Mouse (Mus musculus): Measurements from ENCODE around the gene Tnfsf13b.

The Tnfsf13b gene

GRCm38 (mm10) chr8:10006156-10006985, at the start of gene Tnfsf13b:
Tnfsf13b (plus strand) TSS chr8:10006467.
- in situ Hi-C loops (cut with MboI, MseI): no loop called here

GRCm38 (mm10) chr8:9958338-9958737, 47.9 kb upstream of the Tnfsf13b start:
- in situ Hi-C loops (cut with MboI, MseI): no loop called here

DNA sequence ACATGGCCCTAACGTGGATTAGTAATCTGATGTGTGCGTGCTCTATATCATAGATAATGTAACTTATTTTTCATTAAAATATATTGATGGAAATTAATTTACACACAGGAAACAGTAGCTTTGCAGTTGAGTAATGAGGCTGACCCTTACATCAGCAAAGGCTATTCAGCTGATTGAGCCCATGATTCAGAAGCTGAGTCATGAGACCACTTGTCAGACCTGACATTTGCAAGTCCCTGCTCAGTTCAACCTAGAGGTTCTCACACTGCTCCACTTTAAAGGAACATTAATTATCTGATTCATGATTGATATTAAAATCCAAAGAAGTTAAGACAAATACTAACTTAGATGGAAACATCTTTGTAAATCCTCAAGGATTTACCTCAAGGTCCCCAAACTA, 46.3 kb upstream of the Tnfsf13b start:
- in situ Hi-C loops (cut with MboI, MseI): no loop called here

- in situ Hi-C loops (cut with MboI, MseI): no loop called here
Measured at GRCm38 (mm10) chr8:9971866-9972265, 34.4 kb upstream of the Tnfsf13b start.

- in situ Hi-C loops (cut with MboI, MseI): loop anchor here (25.0 kb wide), 1 partner anchor 1662 kb away; the partner anchor contains the start of gene Ankrd10
Measured at GRCm38 (mm10) chr8:9975276-9975675, 31.0 kb upstream of the Tnfsf13b start.

- in situ Hi-C loops (cut with MboI, MseI): loop anchor here (25.0 kb wide), 1 partner anchor 1661 kb away; the partner anchor contains the start of gene Ankrd10
Measured at GRCm38 (mm10) chr8:9975898-9976611, 30.2 kb upstream of the Tnfsf13b start.

DNA sequence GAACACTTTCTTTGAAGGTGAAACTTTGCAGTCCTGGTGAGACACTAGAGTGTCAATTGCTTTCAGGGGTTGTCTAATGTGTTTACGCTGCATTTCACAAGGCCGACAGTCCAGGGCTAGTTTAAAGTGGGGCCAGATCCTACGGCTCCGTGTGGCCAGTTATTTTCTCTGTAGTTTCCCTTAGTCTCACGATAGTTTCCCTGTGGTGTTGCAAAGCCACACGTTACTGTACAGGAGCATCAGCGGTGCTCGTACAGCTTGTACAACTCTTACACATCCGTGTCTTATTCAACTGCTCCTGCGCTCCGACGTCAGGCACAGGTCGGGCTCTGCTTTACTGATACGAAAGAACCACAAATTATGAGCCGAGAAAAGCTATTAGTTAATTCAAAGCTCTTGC, 29.3 kb upstream of the Tnfsf13b start:
- in situ Hi-C loops (cut with MboI, MseI): loop anchor here (25.0 kb wide), 1 partner anchor 1660 kb away; the partner anchor contains the start of gene Ankrd10

DNA sequence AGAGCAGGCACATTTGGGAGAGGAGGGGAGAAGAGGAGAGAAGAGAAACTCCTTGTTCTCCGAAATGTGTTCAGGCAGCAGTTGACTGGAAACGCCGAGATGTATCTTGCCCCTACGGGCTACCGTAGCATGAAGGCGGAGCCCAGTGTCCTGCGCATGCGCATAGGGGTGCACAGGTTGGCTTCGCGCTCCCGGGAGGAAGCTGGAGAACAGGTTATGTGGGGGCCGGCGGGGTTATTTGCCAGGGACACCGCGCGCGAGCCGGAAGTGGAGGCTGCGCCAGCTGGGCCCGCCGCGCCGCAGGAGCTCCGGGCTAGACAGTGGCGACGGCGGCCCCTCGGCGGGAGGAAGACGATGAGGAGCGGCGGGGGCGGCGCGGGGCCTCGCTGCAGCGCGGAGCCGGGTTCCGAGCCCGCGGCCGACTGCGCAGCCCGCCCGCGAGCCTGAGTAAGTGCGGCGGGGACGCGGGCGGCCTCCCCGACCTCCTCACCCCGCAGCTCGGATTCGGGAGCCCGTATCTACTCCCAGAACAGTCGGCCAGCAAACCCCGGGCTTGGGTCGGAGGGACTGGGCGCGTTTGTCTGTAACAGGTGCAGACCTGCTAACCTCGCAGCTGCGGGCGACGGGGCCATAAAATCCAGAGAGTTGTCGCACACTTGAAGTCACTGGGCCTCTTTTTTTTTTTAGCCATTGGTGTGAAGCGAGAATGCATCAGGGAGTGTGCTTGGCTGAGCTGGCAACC, 28.5 kb upstream of the Tnfsf13b start, which contains the start of the genes Lig4 and Abhd13:
TSS of gene Lig4 (minus strand) at position 114 of the 742 bp plus-strand sequence.
TSS of gene Abhd13 (plus strand) at position 135 of the 742 bp plus-strand sequence.
- in situ Hi-C loops (cut with MboI, MseI): loop anchor here (25.0 kb wide), 1 partner anchor 1660 kb away; the partner anchor contains the start of gene Ankrd10

GRCm38 (mm10) chr8:9978475-9979230, 27.6 kb upstream of the Tnfsf13b start:
- in situ Hi-C loops (cut with MboI, MseI): loop anchor here (25.0 kb wide), 1 partner anchor 1659 kb away; the partner anchor contains the start of gene Ankrd10

- in situ Hi-C loops (cut with MboI, MseI): loop anchor here (25.0 kb wide), 1 partner anchor 1658 kb away; the partner anchor contains the start of gene Ankrd10
Measured at GRCm38 (mm10) chr8:9979746-9980145, 26.5 kb upstream of the Tnfsf13b start.

- in situ Hi-C loops (cut with MboI, MseI): loop anchor here (25.0 kb wide), 1 partner anchor 1657 kb away; the partner anchor contains the start of gene Ankrd10
Measured at GRCm38 (mm10) chr8:9980188-9980587, 26.1 kb upstream of the Tnfsf13b start.

GRCm38 (mm10) chr8:10004115-10004514, 2.2 kb upstream of the Tnfsf13b start:
- in situ Hi-C loops (cut with MboI, MseI): no loop called here

GRCm38 (mm10) chr8:10006986-10007659, 856 bp downstream of the Tnfsf13b start:
- in situ Hi-C loops (cut with MboI, MseI): no loop called here

DNA sequence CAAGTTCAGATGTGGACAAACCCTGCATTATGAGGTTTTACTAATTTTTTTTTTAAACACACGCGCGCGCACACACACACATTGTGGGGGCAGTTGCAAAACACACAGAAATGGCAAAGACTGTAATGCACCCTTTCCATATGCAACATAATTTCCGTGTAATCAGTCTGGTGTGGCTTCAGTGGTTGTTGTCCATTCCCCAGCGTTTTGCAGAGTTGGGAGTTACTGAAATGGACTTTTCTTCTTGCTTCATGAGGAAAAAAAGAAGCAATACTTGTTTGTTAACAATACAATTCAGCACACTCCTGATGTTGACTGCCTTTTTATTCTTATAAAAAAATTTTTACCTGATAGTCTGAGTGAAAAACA, 1.4 kb downstream of the Tnfsf13b start:
- in situ Hi-C loops (cut with MboI, MseI): no loop called here

DNA sequence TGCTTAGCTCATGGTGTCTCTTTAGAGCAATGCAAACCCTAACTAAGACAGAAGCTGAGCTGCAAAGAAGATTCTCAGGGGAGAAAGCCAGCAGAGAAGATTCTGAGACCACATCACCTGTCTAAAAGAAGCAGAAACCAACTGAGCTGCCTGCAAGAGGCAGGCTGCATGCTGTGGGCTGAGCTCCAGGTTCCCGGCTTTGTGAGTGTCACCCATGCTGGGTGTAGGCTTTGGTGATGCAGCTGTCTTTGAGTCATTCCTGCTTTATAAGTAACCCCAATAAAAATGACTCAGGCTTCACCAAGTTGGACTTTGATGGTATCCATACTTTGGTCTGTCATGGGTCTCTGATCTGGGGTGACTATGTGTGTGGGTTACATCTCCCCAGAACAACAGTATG, 10.0 kb downstream of the Tnfsf13b start:
- in situ Hi-C loops (cut with MboI, MseI): no loop called here

DNA sequence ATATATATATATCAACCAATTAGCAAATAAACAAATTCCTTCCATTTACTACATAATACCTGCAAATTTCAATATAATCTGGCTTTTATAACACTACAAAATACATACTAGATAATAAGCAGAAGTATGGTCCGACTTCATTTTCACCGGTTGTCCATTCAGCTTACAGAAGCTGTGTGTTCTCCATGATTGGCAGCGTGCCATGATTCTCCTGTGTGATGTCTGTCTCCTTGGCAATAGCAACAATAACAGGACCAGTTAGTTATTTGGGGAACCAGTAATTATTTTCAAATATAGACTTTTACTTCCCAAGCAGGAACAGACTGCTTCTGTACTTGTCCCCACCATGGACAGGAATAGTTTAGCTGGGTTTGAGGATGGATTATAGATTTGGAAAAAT, 11.0 kb downstream of the Tnfsf13b start:
- in situ Hi-C loops (cut with MboI, MseI): no loop called here

- in situ Hi-C loops (cut with MboI, MseI): no loop called here
Measured at GRCm38 (mm10) chr8:10030320-10031060, 24.2 kb downstream of the Tnfsf13b start.

- in situ Hi-C loops (cut with MboI, MseI): no loop called here
Measured at GRCm38 (mm10) chr8:10031177-10031576, 24.9 kb downstream of the Tnfsf13b start.

- in situ Hi-C loops (cut with MboI, MseI): no loop called here
Measured at GRCm38 (mm10) chr8:10040866-10041265, 34.6 kb downstream of the Tnfsf13b start.
